Mouse (Mus musculus): ENCODE measurements around the gene Knop1.

GRCm38 (mm10) chr7:118813592-118813991 lies 42.5 kb downstream of the Knop1 start:
- no peak for TF ChIP-seq GATA1 (IDR thresholded peaks at IDR 0.05; ENCODE audit: borderline replicate concordance, low read length)
- no peak for TF ChIP-seq FLI1 (IDR thresholded peaks at IDR 0.05; ENCODE audit: low read length)

All from megakaryocyte, embryonic 14.5 days (primary cell).